Mouse (Mus musculus) right cerebral cortex, postnatal 4 days (tissue): ENCODE data around the gene Slc35d1.
"Not testable (repeated sequence)": the region's sequence is repeated elsewhere in the genome, so short reads cannot be mapped to it uniquely, and the experiment has no call there.

Experiments used
- DNase-seq: peaks from one replicate; pipeline ENCODE4 v3.0.0-alpha.2; 2022

Slc35d1 gene

DNA sequence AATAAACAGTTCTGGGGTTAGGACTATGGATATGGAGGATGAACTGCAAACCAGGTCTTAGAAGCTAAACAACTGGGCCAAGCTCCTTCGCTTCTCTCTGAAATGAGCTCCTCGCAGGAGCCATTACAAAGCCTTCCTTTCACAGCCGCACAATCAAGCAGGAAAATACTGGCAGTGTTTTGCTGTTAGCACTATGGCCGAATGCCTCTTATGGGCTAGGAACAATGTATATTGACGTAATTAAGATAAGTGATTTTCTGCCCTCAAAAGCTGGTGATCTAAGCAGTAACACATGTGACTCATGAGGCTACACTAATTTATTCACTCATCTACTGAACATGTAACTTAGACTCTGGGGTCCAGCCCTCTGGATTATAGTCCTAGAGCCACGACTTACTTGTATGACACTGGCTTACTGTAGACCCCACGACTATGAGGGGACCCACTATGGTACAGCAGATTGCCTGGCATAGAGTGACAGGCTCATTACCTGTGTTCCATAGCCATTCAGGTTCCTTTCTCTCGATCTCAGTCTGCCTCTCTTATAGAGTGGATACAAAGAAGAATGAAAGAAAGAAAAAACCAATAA lies 34.6 kb downstream of the Slc35d1 start:
- no peak for DNase-seq

DNA sequence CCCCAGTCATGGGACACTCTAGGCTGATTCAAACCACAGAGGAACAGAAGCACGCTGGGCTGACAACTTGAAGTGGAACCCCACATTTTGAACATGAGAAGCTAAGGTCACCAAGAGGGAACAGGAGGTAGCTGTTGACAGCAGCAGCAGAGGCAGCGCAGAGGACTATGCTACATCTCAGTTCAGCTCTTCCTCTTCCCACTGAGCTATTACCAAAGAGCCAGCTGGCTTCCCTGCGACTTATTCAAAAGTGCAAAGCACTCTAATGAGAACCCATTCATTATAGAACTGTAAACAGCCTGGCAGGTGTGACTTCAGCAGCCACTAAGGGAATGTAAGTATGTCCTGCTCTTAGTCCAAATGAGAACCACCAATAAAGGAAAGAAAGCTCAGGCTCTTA lies 35.4 kb downstream of the Slc35d1 start:
- DNase-seq: no peak

DNA sequence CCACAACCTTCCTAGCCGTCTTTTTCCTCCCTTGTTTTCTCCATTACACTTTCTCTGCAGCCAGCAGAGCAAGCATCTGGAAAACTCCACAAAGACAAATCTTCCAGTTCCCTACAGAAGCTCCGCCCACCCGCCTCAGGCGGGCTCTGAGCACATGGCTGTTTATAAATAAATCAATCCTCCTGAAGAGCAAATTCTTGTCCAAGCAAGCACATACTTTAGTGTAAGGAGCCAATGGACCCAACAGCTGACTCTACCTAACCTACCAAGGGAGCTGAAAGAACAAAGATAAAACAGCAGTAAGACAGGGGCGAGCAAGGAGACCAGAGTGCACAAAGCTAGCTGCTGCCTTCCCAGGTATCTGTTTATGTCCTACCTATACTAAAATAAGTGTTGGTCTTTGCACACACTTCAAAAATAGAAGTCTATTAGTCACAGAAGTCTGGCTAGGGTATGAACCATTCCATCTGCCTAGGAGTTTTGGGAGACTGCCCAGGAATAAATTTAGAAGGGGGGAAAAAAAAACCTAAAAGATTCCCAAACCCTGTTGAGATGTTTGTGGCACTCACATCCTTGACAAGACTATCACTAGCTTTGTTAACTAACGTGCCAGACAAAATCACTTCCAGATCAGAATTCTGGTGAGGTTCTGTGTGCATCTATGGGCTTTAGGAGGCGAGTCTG lies 36.2 kb downstream of the Slc35d1 start:
- DNase-seq: no peak

DNA sequence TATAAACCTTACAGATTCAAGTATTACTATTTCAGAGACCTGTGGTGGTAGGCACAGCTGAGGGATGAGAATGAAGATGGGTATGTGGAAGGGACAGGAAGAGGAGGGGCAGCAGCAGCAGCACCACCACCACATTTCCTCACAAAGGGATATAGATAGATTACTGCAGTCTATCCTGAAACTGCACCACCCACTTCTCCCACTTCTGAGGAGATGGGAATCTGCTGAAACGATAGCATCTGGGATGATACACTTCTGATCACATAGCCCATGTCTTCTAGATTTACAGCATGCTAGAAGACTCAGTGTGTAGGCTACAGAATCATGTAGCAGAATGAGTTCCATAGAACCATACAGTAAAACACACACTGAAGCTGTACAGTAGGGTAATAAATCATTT lies 37.3 kb downstream of the Slc35d1 start:
- no peak for DNase-seq

DNA sequence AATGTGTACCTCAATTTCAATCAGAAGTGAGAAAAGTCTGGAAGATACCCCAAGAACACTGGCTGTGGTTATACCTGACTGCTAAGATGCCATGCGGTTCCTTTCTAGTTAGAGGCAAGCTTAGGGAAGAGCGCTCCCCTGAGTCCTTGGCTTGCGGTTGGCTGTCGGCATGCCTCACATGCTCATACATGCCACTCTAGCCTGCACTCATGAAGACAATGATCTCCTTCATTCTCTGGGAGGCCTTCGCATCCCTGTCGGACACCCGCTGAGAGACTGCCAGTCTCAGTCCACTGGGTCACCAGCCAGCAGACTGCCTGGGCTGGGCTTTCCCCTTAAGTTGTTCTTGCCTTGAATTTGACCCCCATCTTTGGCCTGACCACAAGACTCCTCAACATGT lies 41.0 kb downstream of the Slc35d1 start:
- DNase-seq: no peak

DNA sequence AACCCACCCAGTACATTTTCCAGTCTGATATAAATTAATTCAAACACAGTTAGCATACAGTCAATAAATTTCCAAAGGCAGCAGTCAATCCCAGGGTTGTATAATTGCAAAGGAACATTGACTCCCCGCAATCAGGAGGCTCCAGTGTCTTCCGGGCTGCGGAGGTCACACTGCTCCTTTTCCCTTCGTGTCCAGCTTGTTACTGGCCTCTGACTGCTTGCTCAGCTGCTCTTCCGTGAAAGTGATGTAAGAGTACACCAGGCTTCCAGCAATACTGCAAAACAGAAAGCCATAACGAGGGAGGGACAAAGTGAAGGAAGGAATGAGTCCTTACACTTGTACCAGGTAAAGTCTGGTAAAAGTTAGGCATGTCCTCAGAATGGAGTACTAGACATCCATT lies 41.5 kb downstream of the Slc35d1 start:
- no peak for DNase-seq

DNA sequence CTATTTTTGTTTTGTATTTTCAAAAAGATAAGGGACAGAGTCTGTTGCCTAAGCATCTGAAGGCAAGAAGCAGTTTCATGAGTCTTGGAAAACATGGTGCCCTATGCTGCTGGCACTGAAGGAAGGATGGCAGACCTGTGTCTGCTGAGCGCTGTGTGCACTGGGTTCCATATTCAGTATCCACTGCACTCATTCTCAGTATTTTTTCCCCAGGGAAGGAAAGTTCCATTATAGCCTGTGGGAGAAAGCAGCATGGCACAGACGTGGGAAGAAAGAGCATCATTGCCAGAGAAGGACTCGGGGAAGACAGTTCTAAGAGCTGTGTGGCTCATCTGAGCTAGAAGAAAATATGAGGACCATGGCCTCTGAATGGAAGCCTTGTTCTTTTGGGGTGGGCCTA lies 43.7 kb downstream of the Slc35d1 start:
- DNase-seq: no peak

DNA sequence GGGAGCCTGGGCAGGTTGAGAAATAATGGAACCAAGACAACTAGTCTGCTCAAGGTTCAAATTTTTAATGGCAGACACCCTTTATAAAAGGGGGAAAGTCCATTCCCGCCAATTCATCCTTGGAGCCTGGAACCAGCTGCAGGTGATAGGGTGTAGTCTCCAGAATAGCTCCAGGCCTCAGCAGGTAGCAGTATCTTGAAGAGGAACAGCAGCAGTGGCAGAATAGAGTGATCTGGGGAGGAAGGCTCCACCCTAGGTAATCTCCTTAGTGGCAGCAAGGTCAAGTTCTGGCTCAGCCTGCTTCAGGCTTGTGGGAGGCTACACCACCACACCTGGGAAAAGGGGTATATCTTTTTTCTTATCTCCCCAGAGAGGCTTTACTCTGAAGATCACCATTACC lies 48.8 kb downstream of the Slc35d1 start:
- DNase-seq: not testable (repeated sequence)

DNA sequence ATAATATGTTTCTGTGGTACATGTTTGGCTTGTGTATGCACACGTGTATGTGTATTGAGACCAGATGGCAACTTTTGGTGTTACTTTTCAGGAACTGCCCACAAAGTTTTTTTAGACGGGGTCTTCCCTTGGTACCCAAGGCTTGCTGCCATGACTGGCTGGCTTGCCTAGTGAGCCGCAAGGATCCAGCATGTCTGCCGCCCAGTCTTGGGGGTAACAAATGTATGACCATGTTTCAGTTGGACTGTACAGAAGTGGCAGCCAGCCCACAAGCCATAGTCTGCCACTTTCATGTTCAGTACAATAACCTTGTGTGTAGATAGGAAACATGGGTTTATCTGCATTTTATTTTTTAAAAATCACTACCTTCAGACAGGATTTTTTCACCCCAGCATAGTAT lies 56.2 kb downstream of the Slc35d1 start:
- no peak for DNase-seq

DNA sequence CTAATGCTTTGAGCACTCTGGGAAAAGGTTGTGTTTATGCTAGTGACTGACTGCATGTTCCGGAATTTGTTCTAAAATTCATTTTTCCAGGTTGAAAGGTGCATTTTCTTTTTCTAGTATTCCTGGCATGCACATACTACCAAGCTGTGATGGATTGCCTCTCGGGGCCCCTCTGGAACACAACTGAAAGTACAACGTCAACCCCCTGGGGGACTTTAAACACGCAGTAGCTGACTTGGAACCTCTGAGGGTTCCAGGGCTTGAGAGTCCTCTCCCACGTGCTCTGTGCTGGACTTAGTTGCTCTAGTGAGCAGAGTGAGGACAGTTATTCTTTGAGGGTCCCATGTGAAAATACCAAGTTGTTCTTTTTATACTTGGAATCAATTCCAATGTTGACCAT lies 63.0 kb downstream of the Slc35d1 start:
- DNase-seq: no peak

DNA sequence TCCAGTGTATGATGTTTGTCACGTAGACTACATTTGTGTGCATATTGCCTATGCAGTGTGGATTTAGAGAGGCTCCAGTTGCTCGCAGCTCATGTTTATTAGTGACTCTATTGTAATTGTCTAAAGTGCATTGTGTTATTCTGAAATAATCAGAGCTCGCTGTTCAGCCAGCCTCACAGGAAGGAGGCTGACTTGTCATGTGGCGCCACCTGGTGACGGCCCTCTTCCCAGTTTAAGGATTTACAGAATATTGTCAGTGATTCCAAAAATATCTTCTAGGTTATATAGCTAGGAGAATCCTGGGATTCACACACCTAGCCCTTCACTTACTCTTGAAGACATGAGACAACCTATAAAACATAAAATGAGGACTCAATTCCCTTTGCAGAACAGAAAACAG lies 68.6 kb downstream of the Slc35d1 start:
- DNase-seq: peak; percentile 93

DNA sequence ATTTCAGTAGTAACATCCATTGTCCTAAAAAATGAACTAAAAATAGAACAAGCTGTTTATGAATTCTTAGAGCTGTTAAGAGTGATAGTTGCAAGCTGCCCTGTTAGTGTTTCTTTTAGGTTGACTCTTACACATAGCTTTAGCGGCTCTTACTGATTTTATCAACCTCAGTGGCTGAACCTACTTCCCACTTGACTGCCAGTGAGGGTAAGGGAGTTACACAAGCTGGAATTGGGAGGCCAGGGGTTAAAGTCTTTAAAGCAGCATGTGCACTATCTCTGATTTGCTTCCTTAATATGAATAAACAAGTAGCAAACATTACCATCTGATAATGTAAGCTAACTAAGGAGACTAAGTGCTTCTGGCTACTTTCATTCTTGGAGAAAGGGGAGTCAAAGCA lies 78.0 kb downstream of the Slc35d1 start:
- no peak for DNase-seq

DNA sequence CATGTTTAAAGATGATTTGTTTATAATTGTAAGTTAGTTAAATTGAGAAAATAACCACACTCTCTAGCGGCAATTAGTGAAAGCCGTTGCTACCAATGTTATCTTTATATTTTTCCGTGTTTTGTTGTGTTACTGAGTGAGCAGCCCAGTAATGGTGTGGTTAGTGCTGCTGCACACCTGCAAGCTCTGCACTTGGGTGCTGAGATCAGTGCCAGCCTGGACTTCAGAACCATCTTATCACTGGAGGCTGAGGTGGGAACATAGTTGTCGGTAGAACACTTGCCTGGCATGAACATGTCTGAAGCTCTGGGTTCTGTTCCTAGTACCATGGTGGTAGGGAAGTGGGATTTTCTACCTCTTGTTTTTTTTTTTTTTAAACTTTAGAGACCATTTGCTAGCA lies 88.4 kb downstream of the Slc35d1 start:
- no peak for DNase-seq

DNA sequence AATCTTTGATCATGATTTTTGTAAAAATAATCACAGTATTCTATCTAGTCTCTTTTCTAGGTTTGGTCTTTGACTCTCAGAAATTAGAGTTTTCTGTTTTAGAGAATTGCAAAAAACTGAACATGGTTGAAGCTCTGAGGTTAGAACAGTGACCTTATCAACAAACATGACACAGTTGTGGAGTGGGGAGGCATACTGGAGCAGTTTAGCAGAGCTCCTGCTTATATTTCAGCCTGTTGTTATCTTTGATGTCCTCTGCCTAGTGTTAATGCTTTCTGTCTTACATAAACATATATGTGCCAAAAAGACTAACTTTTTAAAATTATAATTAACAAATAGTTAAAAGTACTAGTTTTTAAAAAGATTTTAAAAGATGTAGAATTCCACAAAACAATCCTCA lies 91.4 kb downstream of the Slc35d1 start:
- no peak for DNase-seq

DNA sequence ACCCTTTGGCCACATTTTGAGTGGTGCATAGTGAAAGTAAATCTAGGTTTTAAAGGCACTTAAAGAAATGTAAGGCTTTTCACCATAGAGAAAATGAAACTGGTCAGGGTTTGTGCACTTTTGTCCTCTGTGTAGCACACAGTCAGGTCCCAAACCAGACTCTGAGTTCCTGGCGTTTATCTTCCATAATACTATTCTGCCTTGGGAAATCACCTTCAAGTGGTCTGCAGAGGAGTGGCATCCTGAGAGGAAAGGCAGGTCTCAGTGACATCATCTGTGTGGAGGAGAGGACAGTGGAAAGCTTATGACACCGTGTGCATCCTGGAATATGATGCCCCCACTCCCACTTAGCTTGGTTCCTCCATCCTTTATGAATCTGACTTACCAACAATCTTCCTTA lies 91.9 kb downstream of the Slc35d1 start:
- DNase-seq: no peak

DNA sequence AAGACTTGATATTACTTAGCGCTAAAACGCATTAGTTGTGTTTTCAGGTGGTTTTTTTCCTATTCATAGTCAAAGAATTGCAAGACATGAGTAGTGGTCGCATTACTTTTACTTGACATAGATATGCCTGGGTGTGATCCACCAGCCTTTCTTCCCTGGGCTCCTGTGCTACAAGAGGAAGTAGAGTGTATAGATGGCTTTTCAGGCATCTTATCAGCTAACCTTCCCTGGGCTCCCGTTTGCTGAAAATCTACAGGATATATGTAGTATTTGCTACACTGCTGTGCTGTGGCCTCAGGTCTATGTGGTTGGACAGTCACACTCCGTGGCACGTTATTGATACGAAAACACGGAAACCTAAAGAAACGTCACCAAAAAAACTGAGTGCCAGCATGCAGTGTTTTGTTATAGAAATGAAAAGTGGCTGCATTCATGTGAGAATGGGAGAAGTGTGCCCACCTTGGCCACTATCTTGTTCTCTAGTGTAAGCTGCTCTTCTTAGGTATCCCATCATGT lies 94.0 kb downstream of the Slc35d1 start:
- no peak for DNase-seq
